Mouse (Mus musculus): ENCODE results near the gene Tspan31.
"Not testable (repeated sequence)": the region's sequence is repeated elsewhere in the genome, so short reads cannot be mapped to it uniquely, and the experiment has no call there.

Tspan31 gene

GRCm38 (mm10) chr10:127063913-127064870 is 5.9 kb downstream of the Tspan31 start:
- DNase-seq: peak in 1 of 2 experiments; percentile 51

GRCm38 (mm10) chr10:127063239-127063872 is 6.7 kb downstream of the Tspan31 start, which contains the start of gene Cdk4:
Cdk4 (plus strand) TSS chr10:127063534.
- peak; percentile 99 to 100 for DNase-seq

DNA sequence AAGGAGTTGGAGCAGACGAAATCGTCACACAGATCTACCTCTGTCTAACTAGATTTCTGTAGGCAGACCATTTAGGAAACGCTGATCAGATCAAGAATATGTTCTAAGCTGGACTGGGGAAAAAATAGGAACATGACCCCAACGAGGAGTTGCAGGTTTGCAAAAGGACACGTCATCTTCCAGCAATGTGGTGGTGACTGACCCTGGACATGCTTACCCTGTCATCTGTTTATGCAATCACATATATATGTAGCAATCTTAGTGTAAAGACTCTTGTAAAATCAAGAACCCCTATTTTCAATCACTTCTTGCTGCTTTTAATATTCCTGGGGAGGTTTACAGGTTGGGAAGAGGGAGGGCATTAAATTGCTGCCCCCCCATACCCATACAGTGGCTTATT is 7.6 kb downstream of the Tspan31 start:
- peak in 1 of 2 experiments; percentile 33 for DNase-seq

DNA sequence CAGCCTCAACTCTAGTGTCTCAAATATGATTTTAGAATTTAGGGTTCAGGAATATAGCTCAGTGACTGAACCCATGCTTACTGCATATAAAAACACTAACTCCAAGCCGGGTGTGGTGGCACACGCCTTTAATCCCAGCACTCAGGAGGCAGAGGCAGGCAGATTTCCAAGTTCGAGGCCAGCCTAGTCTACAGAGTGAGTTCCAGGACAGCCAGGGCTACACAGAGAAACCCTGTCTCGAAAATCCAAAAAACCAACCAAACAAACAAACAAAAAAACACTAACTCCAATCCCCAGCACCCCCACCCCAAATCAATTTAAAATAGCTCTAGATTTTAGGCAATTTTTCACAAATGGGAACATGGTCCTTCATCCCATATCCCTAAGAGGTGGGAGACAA is 8.0 kb downstream of the Tspan31 start:
- DNase-seq: not testable (repeated sequence)

DNA sequence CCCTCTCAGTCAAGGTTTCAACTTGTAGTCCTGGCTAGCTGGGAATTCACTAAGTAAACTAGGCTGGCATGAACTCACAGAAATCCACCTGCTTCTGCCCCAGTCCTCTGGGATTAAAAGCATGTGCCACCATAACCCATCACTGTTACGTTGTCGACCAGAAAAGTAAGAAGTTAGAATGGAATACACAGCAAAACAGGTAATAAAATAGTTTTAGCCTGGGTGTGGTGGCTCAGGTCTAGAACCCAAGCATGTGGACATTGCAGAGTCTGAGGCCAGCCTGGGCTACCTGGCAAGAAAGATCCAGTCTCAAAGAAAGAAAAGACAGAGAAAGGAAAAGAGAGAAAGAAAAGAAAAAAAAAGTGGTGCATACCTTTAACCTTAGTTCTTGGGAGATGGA is 8.6 kb downstream of the Tspan31 start:
- no peak for DNase-seq

GRCm38 (mm10) chr10:127061085-127061484 is 9.0 kb downstream of the Tspan31 start:
- peak in 1 of 2 experiments; percentile 36 for DNase-seq

GRCm38 (mm10) chr10:127059968-127060916 is 9.8 kb downstream of the Tspan31 start, which contains the start of gene March9:
March9 (minus strand) TSS chr10:127060184.
- DNase-seq: peak; percentile 91 to 92

DNA sequence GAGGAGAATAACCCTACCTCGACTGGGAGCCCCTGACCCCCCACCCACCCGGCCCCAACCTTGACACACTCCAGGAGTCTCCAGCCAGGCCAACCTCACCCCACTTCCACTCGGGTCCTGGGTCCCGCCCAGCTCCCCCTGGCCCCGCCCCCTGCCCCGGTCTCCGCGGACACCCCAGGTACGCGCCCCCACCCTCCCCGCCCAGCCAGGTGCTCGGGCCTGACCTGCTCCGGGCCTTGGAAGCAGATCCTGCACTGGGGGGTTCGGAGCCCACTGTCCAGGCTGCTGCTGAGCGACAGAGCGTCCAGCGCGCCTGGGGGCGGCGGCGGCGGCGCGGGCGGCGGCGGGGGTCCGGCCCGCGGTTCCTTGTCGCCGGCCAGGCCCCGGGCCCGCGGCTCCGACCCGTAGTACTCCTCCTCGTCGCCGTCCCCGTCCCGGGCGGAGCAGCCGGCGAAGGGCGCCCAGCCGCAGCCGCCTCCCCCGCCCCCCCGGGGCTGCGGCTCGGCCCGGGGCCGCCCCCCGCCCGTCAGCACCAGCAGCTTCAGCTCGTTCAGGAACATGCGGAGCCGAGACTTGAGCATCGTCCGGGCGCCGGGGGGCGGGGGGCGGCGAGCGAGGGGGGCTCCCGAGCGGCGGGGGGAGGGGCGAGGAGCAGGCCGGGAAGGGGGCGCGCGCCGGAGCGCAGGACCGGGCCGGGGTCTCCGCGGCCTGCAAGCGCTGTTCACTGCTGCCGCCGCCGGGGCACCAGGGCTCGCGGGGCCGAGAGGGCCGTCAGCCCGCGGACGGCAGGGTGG is 10.7 kb downstream of the Tspan31 start:
- peak; percentile 52 to 66 for DNase-seq

DNA sequence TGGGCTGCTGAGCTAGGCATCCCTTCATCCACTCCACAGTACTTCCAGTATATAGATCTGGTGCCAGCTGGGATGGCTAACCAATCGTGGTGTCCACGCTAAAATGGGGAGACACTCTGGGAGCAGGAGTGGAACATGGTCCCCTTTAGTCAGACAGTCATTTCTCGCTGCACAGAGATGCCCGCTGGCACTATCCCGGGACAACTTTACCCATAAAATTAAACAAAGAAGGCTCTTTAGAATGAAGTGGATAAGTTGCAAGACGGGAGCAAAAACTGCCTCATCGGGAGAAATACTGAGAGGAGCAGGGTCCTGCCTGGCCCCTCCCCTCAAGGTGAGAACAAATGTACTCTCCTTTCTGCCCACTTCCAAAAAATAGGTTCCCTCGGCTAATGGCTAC is 11.4 kb downstream of the Tspan31 start:
- peak in 1 of 2 experiments; percentile 33 for DNase-seq

GRCm38 (mm10) chr10:127058161-127058560 is 11.9 kb downstream of the Tspan31 start:
- DNase-seq: peak; percentile 89 to 90

DNA sequence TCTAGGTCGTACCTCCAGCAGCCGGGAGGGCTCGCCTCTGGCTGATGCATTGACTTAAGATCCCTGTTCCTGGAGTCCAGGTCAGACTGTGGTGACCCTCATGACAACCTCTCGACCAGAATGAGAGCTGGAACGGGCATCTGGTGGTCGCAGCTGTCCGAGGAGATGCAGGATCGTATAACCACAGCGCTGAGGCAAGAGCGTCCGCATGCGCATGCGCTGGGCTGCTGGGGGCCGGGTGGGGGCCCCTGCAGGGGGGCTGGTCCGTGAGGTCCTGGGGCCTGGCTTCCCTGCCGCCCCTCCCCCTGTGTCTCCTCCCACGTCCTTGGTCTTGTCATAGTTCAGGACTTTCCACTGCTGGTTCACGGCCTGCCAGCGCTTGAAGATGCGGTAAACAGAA is 13.6 kb downstream of the Tspan31 start:
- DNase-seq: no peak

DNA sequence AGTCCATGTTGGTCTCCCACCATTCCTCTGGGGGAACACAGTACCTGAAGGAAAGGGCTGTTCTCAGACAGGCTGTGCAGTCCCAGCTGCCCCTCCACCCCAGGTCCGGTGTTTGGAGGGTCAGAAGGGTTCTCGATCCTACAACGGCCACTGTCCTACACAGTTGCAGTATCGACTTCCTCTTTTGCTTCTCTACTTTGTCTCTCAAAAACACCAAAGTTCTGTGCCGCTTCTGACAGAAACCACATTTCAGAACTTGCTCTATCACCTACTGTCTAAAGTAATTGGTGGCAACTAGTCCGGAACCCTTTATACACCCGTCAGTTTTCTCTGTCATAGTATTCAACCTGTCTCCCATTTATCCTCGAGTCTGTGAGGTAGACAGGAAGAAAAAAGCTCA is 14.7 kb downstream of the Tspan31 start:
- no peak for DNase-seq

GRCm38 (mm10) chr10:127054646-127055045 is 15.4 kb downstream of the Tspan31 start:
- DNase-seq: peak; percentile 55 to 58

DNA sequence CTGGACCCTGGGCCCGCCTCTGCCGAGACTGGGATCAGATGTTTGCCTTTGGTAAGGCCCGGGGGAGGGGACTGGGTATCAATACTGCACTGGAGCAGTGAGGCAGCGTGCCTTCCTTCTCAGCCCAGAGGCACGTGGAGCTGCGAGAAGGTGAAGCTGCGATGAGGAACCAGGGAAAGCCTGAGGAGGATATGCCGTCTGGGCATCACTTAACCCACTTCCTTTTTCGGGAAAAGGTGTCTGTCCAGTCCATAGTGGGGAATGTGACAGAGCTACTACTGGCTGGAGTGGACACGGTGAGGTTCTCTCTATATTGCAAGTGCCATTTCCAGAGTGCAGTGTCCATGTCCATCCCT is 20.0 kb downstream of the Tspan31 start:
- DNase-seq: no peak

- DNase-seq: no peak
Observed at GRCm38 (mm10) chr10:127049395-127050118, 20.5 kb downstream of the Tspan31 start.

DNA sequence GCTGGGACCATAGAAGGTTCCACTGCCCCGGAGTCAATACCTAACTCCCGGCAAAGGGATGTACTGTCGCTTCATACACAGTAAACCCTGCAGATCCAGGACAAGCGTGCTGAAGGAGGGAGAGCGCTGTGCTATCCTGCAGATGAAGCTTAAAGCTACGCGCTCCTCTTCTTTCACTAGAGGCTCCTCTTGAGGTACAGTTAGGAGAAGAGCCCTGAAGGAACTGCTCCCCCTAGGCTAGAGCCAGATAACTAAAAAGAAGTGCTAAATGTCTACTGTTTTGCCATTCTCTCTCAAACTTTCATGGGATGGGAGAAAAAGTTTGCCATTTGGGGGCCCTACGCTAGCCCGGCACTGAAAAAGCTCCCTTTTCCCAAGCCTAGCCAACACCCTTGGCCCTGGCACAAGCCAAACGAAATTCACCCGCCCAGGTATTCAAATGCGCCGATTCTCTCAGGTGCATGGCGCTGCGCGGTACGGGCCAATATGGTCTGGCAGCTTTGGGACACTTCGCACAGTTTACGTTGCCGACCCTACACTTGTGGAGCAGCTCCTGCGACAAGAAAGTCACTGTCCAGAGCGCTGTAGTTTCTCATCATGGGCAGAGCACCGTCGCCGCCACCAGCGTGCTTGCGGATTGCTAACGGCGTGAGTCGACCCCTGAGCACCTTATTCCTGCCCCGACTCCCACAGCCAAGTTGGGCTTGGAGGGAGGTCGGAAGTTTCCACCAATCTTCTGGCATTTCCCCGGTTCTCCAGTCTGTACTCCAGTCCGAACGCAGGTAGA is 21.3 kb downstream of the Tspan31 start:
- DNase-seq: no peak

DNA sequence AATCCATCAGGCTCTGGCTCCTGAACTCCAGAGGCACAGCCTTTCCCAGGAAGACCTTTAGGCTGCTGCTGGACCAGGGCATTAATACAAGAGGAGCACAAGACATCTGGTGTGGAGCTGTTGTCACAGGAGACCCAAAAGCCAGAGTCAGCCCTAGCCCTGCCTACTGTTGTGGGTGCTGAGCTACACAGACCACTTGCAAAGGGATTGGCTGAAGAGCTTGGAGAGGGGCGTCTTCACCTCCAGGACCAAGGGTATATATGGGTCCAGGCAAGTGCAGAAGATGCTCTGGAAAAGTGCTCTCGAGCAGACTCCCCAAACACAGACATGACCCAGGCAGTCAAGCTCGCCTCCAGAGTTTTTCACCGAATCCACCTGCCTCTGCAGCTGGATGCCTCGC is 22.1 kb downstream of the Tspan31 start, which contains the start of gene Cyp27b1:
TSS of gene Cyp27b1 (plus strand) at position 297 of the 400 bp plus-strand sequence.
- DNase-seq: no peak

- DNase-seq: no peak
Observed at GRCm38 (mm10) chr10:127043187-127043586, 26.9 kb downstream of the Tspan31 start.

DNA sequence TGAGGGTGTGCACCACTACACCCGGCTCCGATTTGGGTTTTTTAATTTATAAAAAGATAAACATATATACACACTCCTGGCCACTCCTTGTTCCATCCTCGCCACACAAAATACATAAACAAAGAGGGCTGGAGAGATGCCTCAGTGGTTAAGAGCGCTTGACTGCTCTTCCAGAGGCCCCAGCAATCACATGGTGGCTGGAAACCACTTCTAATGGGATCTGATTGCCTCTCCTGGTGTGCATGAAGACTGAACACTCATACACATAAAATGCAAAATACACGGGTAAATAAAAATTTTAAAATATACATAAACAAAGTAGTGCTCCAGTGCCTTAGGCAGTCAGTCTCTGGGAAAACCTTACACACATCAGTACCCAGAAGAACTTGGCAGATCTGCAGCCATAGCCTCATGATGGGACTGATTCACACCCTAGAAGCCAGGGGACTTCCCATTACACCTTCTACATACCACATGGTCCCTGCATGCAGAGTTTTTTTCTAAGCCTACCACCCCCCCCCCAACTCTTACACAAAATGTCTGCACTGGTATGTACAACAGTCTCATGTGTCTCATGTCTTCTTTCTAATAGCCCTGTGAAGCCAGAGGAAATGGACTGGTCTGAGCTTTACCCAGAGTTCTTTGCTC is 27.5 kb downstream of the Tspan31 start:
- DNase-seq: no peak

Data from cerebellum, postnatal 14 days (tissue).